Mouse (Mus musculus): Measurements from ENCODE around the gene Unc119b. TPM values are rescaled to one million over a fixed set of nuclear protein-coding genes. Genes with fewer than 3 reads are reported as not detected.
"Not testable (repeated sequence)": the region's sequence is repeated elsewhere in the genome, so short reads cannot be mapped to it uniquely, and the experiment has no call there.

Gene Unc119b
- polyA plus RNA-seq, 1 experiment from 2014 or later: 10.1 TPM

- ATAC-seq: no peak
- Histone ChIP-seq H3K4me1 (replicated peaks; ENCODE audit: control insufficient read depth, insufficient read depth, low read length) (no peaks in the 10 kb centered on the region; the same call in none of the 2 replicates), H3K36me3 (ENCODE audit: control insufficient read depth, insufficient read depth) (peaks cover 34% of the 10 kb centered on the region), H3K27ac (ENCODE audit: low read depth, low read length) (peak overlapping the region; percentile 54), H3K4me2 (replicated peaks; ENCODE audit: low read depth) (0 out of 2 replicates have a peak overlapping the region, but pooled peaks have one; percentile 24), H3K27me3 (replicated peaks; ENCODE audit: control insufficient read depth, insufficient read depth, low read length) (no peaks in the 10 kb centered on the region), H3K9me3 (ENCODE audit: control insufficient read depth) (no peaks in the 10 kb centered on the region), H3K4me3 (ENCODE audit: low read depth, low read length) (no peak overlapping the region), H3K9ac (ENCODE audit: low read depth, low read length) (no peak overlapping the region)
- TF ChIP-seq CTCF (IDR thresholded peaks at IDR 0.05; ENCODE audit: low read depth): no peak
- 40% methylated on average over 8 of the region's 8 CpGs for whole genome bisulfite sequencing
These were observed 17.6 kb upstream of the Unc119b start for GRCm38 (mm10) chr5:115152132-115152956.

- Histone ChIP-seq H3K4me1 (replicated peaks; ENCODE audit: control insufficient read depth, insufficient read depth, low read length) (no peaks in the 10 kb centered on the region; the same call in none of the 2 replicates), H3K4me3 (ENCODE audit: low read depth, low read length) (no peak overlapping the region), H3K4me2 (replicated peaks; ENCODE audit: low read depth) (no peak overlapping the region), H3K36me3 (ENCODE audit: control insufficient read depth, insufficient read depth) (peaks cover 43% of the 10 kb centered on the region), H3K9me3 (ENCODE audit: control insufficient read depth) (no peaks in the 10 kb centered on the region), H3K27ac (ENCODE audit: low read depth, low read length) (no peak overlapping the region; the same call in 1 of the 2 replicates), H3K27me3 (replicated peaks; ENCODE audit: control insufficient read depth, insufficient read depth, low read length) (no peaks in the 10 kb centered on the region), H3K9ac (ENCODE audit: low read depth, low read length) (no peak overlapping the region)
- ATAC-seq: no peak
- TF ChIP-seq CTCF (IDR thresholded peaks at IDR 0.05; ENCODE audit: low read depth): no peak
- WGBS: 59% methylated on average over 13 of the region's 13 CpGs
These were observed 16.7 kb upstream of the Unc119b start for GRCm38 (mm10) chr5:115151457-115151856.

DNA sequence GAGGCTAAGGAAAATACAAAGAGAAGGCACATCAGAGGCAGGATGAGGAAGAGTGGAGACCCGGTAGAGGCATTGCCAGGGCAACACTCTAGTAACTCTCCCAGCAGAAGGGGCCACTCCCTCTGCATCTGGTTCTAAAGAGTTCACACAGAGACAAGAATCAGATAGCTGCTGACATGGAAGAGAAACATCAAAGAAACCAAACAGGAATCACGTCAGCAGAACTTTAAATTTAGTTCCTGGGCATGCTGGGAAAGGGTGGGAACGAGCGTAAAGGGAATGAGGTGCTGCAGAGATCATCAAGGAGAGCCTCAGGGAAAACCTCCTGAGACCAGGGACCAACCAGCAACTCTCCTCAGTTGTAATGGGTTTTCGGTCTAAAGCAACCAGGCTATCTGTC lies 16.2 kb upstream of the Unc119b start:
- no peak for TF ChIP-seq CTCF (IDR thresholded peaks at IDR 0.05; ENCODE audit: low read depth)
- Histone ChIP-seq H3K9me3 (ENCODE audit: control insufficient read depth) (no peaks in the 10 kb centered on the region), H3K4me1 (replicated peaks; ENCODE audit: control insufficient read depth, insufficient read depth, low read length) (no peaks in the 10 kb centered on the region; the same call in none of the 2 replicates), H3K36me3 (ENCODE audit: control insufficient read depth, insufficient read depth) (peaks cover 48% of the 10 kb centered on the region), H3K27ac (ENCODE audit: low read depth, low read length) (no peak overlapping the region), H3K27me3 (replicated peaks; ENCODE audit: control insufficient read depth, insufficient read depth, low read length) (no peaks in the 10 kb centered on the region), H3K9ac (ENCODE audit: low read depth, low read length) (no peak overlapping the region), H3K4me3 (ENCODE audit: low read depth, low read length) (no peak overlapping the region), H3K4me2 (replicated peaks; ENCODE audit: low read depth) (no peak overlapping the region)
- WGBS: 73% methylated on average over 5 of the region's 5 CpGs
- ATAC-seq: no peak

DNA sequence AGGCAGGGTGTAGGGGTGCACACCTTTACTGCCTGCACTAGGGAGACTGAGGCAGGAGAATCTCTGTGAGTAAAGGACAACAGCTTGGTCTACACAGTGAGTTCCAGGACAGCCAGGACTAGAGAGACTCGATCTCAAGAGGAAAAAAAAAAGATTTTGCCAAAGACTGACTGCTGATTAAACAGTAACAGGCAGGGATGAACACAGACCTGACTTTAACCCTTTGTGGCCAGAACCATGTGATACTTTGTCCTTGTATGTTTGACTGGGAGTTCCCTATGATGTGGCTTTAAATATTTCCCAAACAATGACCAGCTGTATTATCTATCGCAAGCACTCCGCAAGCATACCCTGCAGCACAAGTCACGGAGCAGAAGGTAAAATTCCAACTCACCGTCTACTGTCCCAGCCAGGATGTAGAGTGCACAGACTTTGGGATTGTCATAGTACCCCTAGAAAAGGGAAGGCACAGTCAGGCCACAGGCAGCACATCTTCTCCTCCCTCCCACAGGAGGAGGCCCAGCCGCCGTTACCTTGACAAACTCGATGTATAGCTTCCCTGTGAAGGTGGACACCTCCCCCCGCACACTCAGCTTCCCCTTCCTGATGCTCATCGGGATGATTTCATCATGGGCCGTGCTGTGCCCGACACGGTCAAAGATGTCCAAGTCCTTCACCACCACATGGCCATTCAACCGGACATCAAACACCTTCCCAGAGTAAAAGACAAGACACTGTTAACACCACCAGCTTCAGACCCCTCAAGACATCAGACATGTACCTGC lies 15.1 kb upstream of the Unc119b start:
- no peaks in the 10 kb centered on the region for H3K27me3 ChIP-seq (replicated peaks; ENCODE audit: control insufficient read depth, insufficient read depth, low read length)
- no peaks in the 10 kb centered on the region; the same call in 1 of the 2 replicates for H3K4me1 ChIP-seq (replicated peaks; ENCODE audit: control insufficient read depth, insufficient read depth, low read length)
- 87% methylated on average over 14 of the region's 14 CpGs for WGBS
- no peak for ATAC-seq
- peaks cover 58% of the 10 kb centered on the region for H3K36me3 ChIP-seq (ENCODE audit: control insufficient read depth, insufficient read depth)
- no peaks in the 10 kb centered on the region for H3K9me3 ChIP-seq (ENCODE audit: control insufficient read depth)
- TF ChIP-seq CTCF (IDR thresholded peaks at IDR 0.05; ENCODE audit: low read depth): no peak
- H3K9ac ChIP-seq (ENCODE audit: low read depth, low read length): no peak overlapping the region
- no peak overlapping the region for H3K4me2 ChIP-seq (replicated peaks; ENCODE audit: low read depth)
- H3K4me3 ChIP-seq (ENCODE audit: low read depth, low read length): no peak overlapping the region
- peak overlapping the region; percentile 60 for H3K27ac ChIP-seq (ENCODE audit: low read depth, low read length)

DNA sequence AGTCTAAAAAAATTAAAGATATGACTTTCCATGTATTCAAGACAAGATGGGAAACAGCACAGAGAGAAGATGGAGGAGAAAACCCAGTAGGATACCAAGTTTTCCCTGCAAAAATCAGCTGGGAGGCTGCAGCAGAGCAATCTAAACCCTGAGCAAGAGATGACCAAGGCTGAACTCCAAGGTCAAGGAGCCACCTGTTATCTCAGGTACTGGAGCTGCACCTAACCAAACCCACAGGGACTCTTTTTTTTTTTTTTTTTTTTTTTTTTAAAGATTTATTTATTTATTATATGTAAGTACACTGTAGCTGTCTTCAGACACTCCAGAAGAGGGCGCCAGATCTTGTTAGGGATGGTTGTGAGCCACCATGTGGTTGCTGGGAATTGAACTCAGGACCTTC lies 14.1 kb upstream of the Unc119b start:
- peak; percentile 7; the same call in 1 of the 2 replicates for TF ChIP-seq CTCF (IDR thresholded peaks at IDR 0.05; ENCODE audit: low read depth)
- no CpG with 5 or more reads among the region's 1 CpGs for WGBS
- H3K9me3 ChIP-seq (ENCODE audit: control insufficient read depth); H3K4me3 ChIP-seq (ENCODE audit: low read depth, low read length); ATAC-seq; H3K9ac ChIP-seq (ENCODE audit: low read depth, low read length); H3K27me3 ChIP-seq (replicated peaks; ENCODE audit: control insufficient read depth, insufficient read depth, low read length); H3K4me1 ChIP-seq (replicated peaks; ENCODE audit: control insufficient read depth, insufficient read depth, low read length); H3K27ac ChIP-seq (ENCODE audit: low read depth, low read length); H3K4me2 ChIP-seq (replicated peaks; ENCODE audit: low read depth): not testable (repeated sequence)
- peaks cover 60% of the 10 kb centered on the region for H3K36me3 ChIP-seq (ENCODE audit: control insufficient read depth, insufficient read depth)

DNA sequence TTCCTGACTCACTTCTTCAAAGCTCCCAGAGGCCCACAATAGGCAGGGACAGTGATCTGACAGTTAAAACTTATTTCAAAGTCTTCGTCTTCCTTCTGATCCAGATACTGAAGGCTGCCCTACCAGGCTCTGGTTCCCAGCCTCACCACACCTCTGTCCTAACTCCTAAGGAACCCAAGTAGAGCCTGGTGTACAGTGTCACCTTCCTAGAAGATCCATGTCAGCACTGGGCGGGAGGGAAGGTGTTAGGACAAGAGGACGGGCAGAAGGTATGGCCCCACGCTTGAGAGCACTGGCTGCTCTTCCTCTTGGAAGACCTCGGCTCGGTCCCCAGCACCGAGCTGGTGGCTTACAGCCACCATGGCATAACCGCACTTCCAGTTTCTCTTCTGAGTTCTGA lies 13.6 kb upstream of the Unc119b start:
- Histone ChIP-seq H3K27ac (ENCODE audit: low read depth, low read length) (no peak overlapping the region), H3K36me3 (ENCODE audit: control insufficient read depth, insufficient read depth) (peaks cover 65% of the 10 kb centered on the region), H3K4me1 (replicated peaks; ENCODE audit: control insufficient read depth, insufficient read depth, low read length) (no peaks in the 10 kb centered on the region), H3K4me2 (replicated peaks; ENCODE audit: low read depth) (no peak overlapping the region), H3K27me3 (replicated peaks; ENCODE audit: control insufficient read depth, insufficient read depth, low read length) (no peaks in the 10 kb centered on the region), H3K4me3 (ENCODE audit: low read depth, low read length) (no peak overlapping the region), H3K9me3 (ENCODE audit: control insufficient read depth) (no peaks in the 10 kb centered on the region), H3K9ac (ENCODE audit: low read depth, low read length) (no peak overlapping the region)
- ATAC-seq: no peak
- no peak for TF ChIP-seq CTCF (IDR thresholded peaks at IDR 0.05; ENCODE audit: low read depth)
- 84% methylated on average over 8 of the region's 8 CpGs for WGBS
